Mouse (Mus musculus) embryonic facial prominence, embryonic 15.5 days (tissue): ENCODE results near the gene Rbpjl. TPM values are rescaled to one million over a fixed set of nuclear protein-coding genes. Genes with fewer than 3 reads are reported as not detected.

Source experiments
- ATAC-seq: fragments of 200-750 bp; cut with Nextera tagmentation; 2 replicates; pipeline ENCODE4 v1.8.0; 2017; ENCODE audit warnings: low read depth, moderate TSS enrichment; ENCODE audit not compliant: insufficient number of reproducible peaks, low FRiP score, low TSS enrichment
- H3K27ac ChIP-seq: fragments of 300-500 bp; sonication (generic); replicated peaks from 2 replicates; pipeline ENCODE4 v1.5.1; 2015; ENCODE audit warnings: mild to moderate bottlenecking, inconsistent platforms
- H3K27me3 ChIP-seq: fragments of 300-500 bp; sonication (generic); 2 replicates; pipeline ENCODE4 v1.6.1; 2015; ENCODE audit warnings: inconsistent platforms
- H3K36me3 ChIP-seq: fragments of 300-500 bp; sonication (generic); 2 replicates; pipeline ENCODE4 v1.6.1; 2015; ENCODE audit warnings: mild to moderate bottlenecking, inconsistent platforms
- H3K4me1 ChIP-seq: fragments of 300-500 bp; sonication (generic); 2 replicates; pipeline ENCODE4 v1.6.1; 2015; ENCODE audit warnings: inconsistent platforms
- H3K4me2 ChIP-seq: fragments of 300-500 bp; sonication (generic); replicated peaks from 2 replicates; pipeline ENCODE4 v1.6.1; 2015; ENCODE audit warnings: mild to moderate bottlenecking, inconsistent platforms
- H3K4me3 ChIP-seq: fragments of 300-500 bp; sonication (generic); replicated peaks from 2 replicates; pipeline ENCODE4 v1.5.1; 2015; ENCODE audit warnings: mild to moderate bottlenecking, inconsistent platforms
- H3K9ac ChIP-seq: fragments of 300-500 bp; sonication (generic); 2 replicates; pipeline ENCODE4 v1.6.1; 2015; ENCODE audit warnings: inconsistent platforms
- H3K9me3 ChIP-seq: fragments of 300-500 bp; sonication (generic); replicated peaks from 2 replicates; pipeline ENCODE4 v1.6.1; 2016; ENCODE audit warnings: inconsistent platforms
- WGBS: fragments of 180-500 bp; shearing (Covaris S2); methylation state at CpG from one replicate; pipeline ENCODE4 v1.1.7; 2015; 5-methylcytosine and 5-hydroxymethylcytosine counted together
- polyA plus RNA-seq: library from polyadenylated mRNA; unstranded; fragments of >200 nt; fragmentation: Nextera tagmentation; extraction: Ambion mirVana; gene quantifications from 2 replicates; pipeline ENCODE4 v1.2.1, GENCODE M21; 2015

Rbpjl gene
- polyA plus RNA-seq, 1 experiment from 2014 or later, result 0.98 TPM

GRCm38 (mm10) chr2:164373187-164373586 lies 29.8 kb upstream of the Rbpjl start:
- no peaks in the 10 kb centered on the region for H3K27me3 ChIP-seq

GRCm38 (mm10) chr2:164377478-164378426 lies 25.2 kb upstream of the Rbpjl start:
- H3K4me1 ChIP-seq, result no peaks in the 10 kb centered on the region
- no peaks in the 10 kb centered on the region for H3K27me3 ChIP-seq
- H3K9ac ChIP-seq, result no peak overlapping the region
- 87% methylated on average over 15 of the region's 15 CpGs for WGBS
- H3K36me3 ChIP-seq, result no peaks in the 10 kb centered on the region
- H3K4me2 ChIP-seq, result no peak overlapping the region
- ATAC-seq, result no peak
- no peaks in the 10 kb centered on the region for H3K9me3 ChIP-seq
- H3K4me3 ChIP-seq, result no peak overlapping the region
- no peak overlapping the region for H3K27ac ChIP-seq

More at GRCm38 (mm10) chr2:164373187-164373586, 29.8 kb upstream of the Rbpjl start:
- ATAC-seq, result no peak
- no peak overlapping the region for H3K9ac ChIP-seq
- no peak overlapping the region for H3K4me3 ChIP-seq
- H3K27ac ChIP-seq, result no peak overlapping the region
- H3K9me3 ChIP-seq, result no peaks in the 10 kb centered on the region
- H3K4me1 ChIP-seq, result no peaks in the 10 kb centered on the region
- WGBS, result 48% methylated on average over 4 of the region's 4 CpGs
- no peak overlapping the region for H3K4me2 ChIP-seq
- no peaks in the 10 kb centered on the region for H3K36me3 ChIP-seq

GRCm38 (mm10) chr2:164381726-164382125 lies 21.2 kb upstream of the Rbpjl start:
- Histone ChIP-seq H3K27ac (no peak overlapping the region), H3K36me3 (no peaks in the 10 kb centered on the region), H3K27me3 (no peaks in the 10 kb centered on the region), H3K9me3 (no peaks in the 10 kb centered on the region), H3K4me1 (peaks cover 11% of the 10 kb centered on the region), H3K4me3 (no peak overlapping the region), H3K9ac (no peak overlapping the region), H3K4me2 (no peak overlapping the region)
- 74% methylated on average over 8 of the region's 8 CpGs for WGBS
- no peak for ATAC-seq

GRCm38 (mm10) chr2:164382971-164383370 lies 20.0 kb upstream of the Rbpjl start:
- peaks cover 17% of the 10 kb centered on the region for H3K4me1 ChIP-seq
- H3K9me3 ChIP-seq, result no peaks in the 10 kb centered on the region
- H3K4me2 ChIP-seq, result no peak overlapping the region
- H3K4me3 ChIP-seq, result no peak overlapping the region
- H3K36me3 ChIP-seq, result no peaks in the 10 kb centered on the region
- 82% methylated on average over 3 of the region's 3 CpGs for WGBS
- no peak overlapping the region for H3K27ac ChIP-seq
- H3K9ac ChIP-seq, result no peak overlapping the region
- ATAC-seq, result no peak
- peaks cover 6% of the 10 kb centered on the region; the same call in 1 of the 2 replicates for H3K27me3 ChIP-seq

- Histone ChIP-seq H3K4me1 (peaks cover 19% of the 10 kb centered on the region), H3K4me3 (no peak overlapping the region), H3K9me3 (no peaks in the 10 kb centered on the region), H3K27me3 (peaks cover 13% of the 10 kb centered on the region), H3K27ac (no peak overlapping the region), H3K9ac (no peak overlapping the region), H3K36me3 (no peaks in the 10 kb centered on the region), H3K4me2 (no peak overlapping the region)
- 43% methylated on average over 11 of the region's 11 CpGs for WGBS
- no peak for ATAC-seq
Measured at GRCm38 (mm10) chr2:164383656-164384399, 19.1 kb upstream of the Rbpjl start.

GRCm38 (mm10) chr2:164385927-164386763 lies 16.8 kb upstream of the Rbpjl start:
- Histone ChIP-seq H3K9me3 (no peaks in the 10 kb centered on the region), H3K9ac (no peak overlapping the region), H3K4me1 (peaks cover 28% of the 10 kb centered on the region), H3K27ac (peak overlapping the region; percentile 17; the same call in 1 of the 2 replicates), H3K4me2 (peak overlapping the region; percentile 27), H3K36me3 (no peaks in the 10 kb centered on the region), H3K27me3 (peaks cover 22% of the 10 kb centered on the region), H3K4me3 (no peak overlapping the region)
- WGBS, result 6% methylated on average over 18 of the region's 18 CpGs
- ATAC-seq, result peak; percentile 69

GRCm38 (mm10) chr2:164386953-164387352 lies 16.0 kb upstream of the Rbpjl start:
- Histone ChIP-seq H3K4me3 (no peak overlapping the region), H3K36me3 (no peaks in the 10 kb centered on the region), H3K9me3 (no peaks in the 10 kb centered on the region), H3K4me2 (no peak overlapping the region), H3K27ac (no peak overlapping the region), H3K9ac (no peak overlapping the region), H3K27me3 (peaks cover 22% of the 10 kb centered on the region), H3K4me1 (peaks cover 28% of the 10 kb centered on the region)
- ATAC-seq, result no peak
- 18% methylated on average over 8 of the region's 8 CpGs for WGBS

- peak within 1 kb of the TSS; percentile 60 for H3K27ac ChIP-seq
- peaks cover 28% of the 10 kb centered on the region for H3K4me1 ChIP-seq
- H3K9me3 ChIP-seq, result no peaks in the 10 kb centered on the region
- peak within 1 kb of the TSS; percentile 47 for H3K4me3 ChIP-seq
- ATAC-seq, result peak; percentile 78
- WGBS, result 3% methylated on average over 17 of the region's 17 CpGs
- H3K9ac ChIP-seq, result peak within 1 kb of the TSS; percentile 6; the same call in 1 of the 2 replicates
- peak within 1 kb of the TSS; percentile 68 for H3K4me2 ChIP-seq
- no peaks in the 10 kb centered on the region for H3K36me3 ChIP-seq
- H3K27me3 ChIP-seq, result peaks cover 29% of the 10 kb centered on the region
Measured at GRCm38 (mm10) chr2:164389020-164389419, 13.9 kb upstream of the Rbpjl start, which contains the start of gene Slpi. Gene Slpi, minus strand, starts transcription at chr2:164389095.

GRCm38 (mm10) chr2:164389499-164389898 lies 13.4 kb upstream of the Rbpjl start:
- peak; percentile 34 for ATAC-seq

GRCm38 (mm10) chr2:164393126-164393525 lies 9.8 kb upstream of the Rbpjl start:
- no peak overlapping the region for H3K9ac ChIP-seq
- H3K27me3 ChIP-seq, result peaks cover 21% of the 10 kb centered on the region
- no peaks in the 10 kb centered on the region; the same call in 1 of the 2 replicates for H3K9me3 ChIP-seq
- no peak overlapping the region for H3K4me3 ChIP-seq
- ATAC-seq, result no peak
- H3K4me2 ChIP-seq, result no peak overlapping the region
- WGBS, result 76% methylated on average over 29 of the region's 29 CpGs
- no peaks in the 10 kb centered on the region for H3K36me3 ChIP-seq
- H3K4me1 ChIP-seq, result peaks cover 11% of the 10 kb centered on the region
- H3K27ac ChIP-seq, result no peak overlapping the region

More at GRCm38 (mm10) chr2:164389499-164389898, 13.4 kb upstream of the Rbpjl start:
- Histone ChIP-seq H3K4me2 (peak overlapping the region; percentile 68), H3K4me3 (peak overlapping the region; percentile 47), H3K9me3 (no peaks in the 10 kb centered on the region), H3K4me1 (peaks cover 28% of the 10 kb centered on the region), H3K27ac (peak overlapping the region; percentile 60), H3K36me3 (no peaks in the 10 kb centered on the region), H3K27me3 (peaks cover 29% of the 10 kb centered on the region), H3K9ac (peak overlapping the region; percentile 6; the same call in 1 of the 2 replicates)
- WGBS, result 1% methylated on average over 30 of the region's 30 CpGs
